ENCODE assay signal across 9 mouse cellular contexts in genomic region chr15:82346580-82347302, GRCm38 (mm10). TPM values are rescaled to one million over a fixed set of nuclear protein-coding genes. Genes with fewer than 3 reads are reported as not detected.
DNase-seq lines count a peak whose midpoint lies in the region; ATAC-seq and TF ChIP-seq lines count a peak whose summit lies in the region.
"Had no signal": no experiment of that assay in that cellular context is flagged by ENCODE, and none has a peak within 500 bp of the region (broad histone marks: within the 10 kb centered on the region; RNA-seq: fewer than 3 reads in every experiment).

No protein-coding gene starts in this region.

- H3K79me2 ChIP-seq in heart, adult 2 months (replicated peaks; ENCODE audit: control insufficient read depth, insufficient read depth, low read length), result peaks cover 7% of the 10 kb centered on the region; the same call in 1 of the 2 replicates

- peak overlapping the region; percentile 97 for H3K4me2 ChIP-seq in heart, embryonic 16.5 days (ENCODE audit: low read depth, low read length)

- DNase-seq in heart, adult 2 months, result no peak
- DNase-seq in heart, adult 8-10 months (ENCODE audit: low spot score), result no peak
- no peak for DNase-seq in midbrain, embryonic 10.5 days (ENCODE audit: low spot score)
- DNase-seq in layer of hippocampus, postnatal 36 days, result no peak
- DNase-seq in left cerebral cortex, postnatal 10 days (ENCODE audit: extremely low spot score in 1 of 2, low spot score in 2 of 2), result no peak
- DNase-seq in layer of hippocampus, postnatal 10 days (ENCODE audit: low spot score in 2 of 2), result no peak

- peak overlapping the region; percentile 100 for H3K27ac ChIP-seq in heart, adult 2 months
- peak overlapping the region; percentile 91 for H3K27ac ChIP-seq in heart, embryonic 16.5 days (ENCODE audit: low read length)
- H3K27ac ChIP-seq in midbrain, embryonic 10.5 days (replicated peaks), result peak overlapping the region; percentile 95

- intact Hi-C loops in heart, adult 2 months (cut with DNase I), result loop anchor here (5.0 kb wide), 1 partner anchor 199 kb away; the partner anchor contains the start of gene Srebf2
- intact Hi-C loops in left cerebral cortex, postnatal 10 days (cut with DNase I), result no loop called here

- no peak for ATAC-seq in heart, embryonic 16.5 days (replicated peaks; ENCODE audit: extremely low read depth, insufficient read depth, low FRiP score)

- peak overlapping the region; percentile 65 for H3K4me3 ChIP-seq in heart, adult 2 months
- H3K4me3 ChIP-seq in E14TG2a.4 (replicated peaks; ENCODE audit: low read length), result peak overlapping the region; percentile 92
- H3K4me3 ChIP-seq in heart, embryonic 16.5 days (ENCODE audit: low read length), result peak overlapping the region; percentile 86
- peak overlapping the region; percentile 80 for H3K4me3 ChIP-seq in midbrain, embryonic 10.5 days

- H3K9ac ChIP-seq in heart, adult 2 months (ENCODE audit: low read depth, low read length), result peak overlapping the region; percentile 69
- H3K9ac ChIP-seq in heart, embryonic 16.5 days (ENCODE audit: low read length), result peak overlapping the region; percentile 92

- 17% methylated on average over 14 of the region's 14 CpGs for WGBS in heart, adult 2 months
- WGBS in heart, embryonic 16.5 days, result 40% methylated on average over 14 of the region's 14 CpGs
- WGBS in midbrain, embryonic 10.5 days, result 68% methylated on average over 14 of the region's 14 CpGs

- no peaks in the 10 kb centered on the region for H3K9me3 ChIP-seq in E14TG2a.4 (ENCODE audit: low read length)
- no peaks in the 10 kb centered on the region for H3K9me3 ChIP-seq in heart, embryonic 16.5 days (replicated peaks; ENCODE audit: control insufficient read depth, low read length)
- no peaks in the 10 kb centered on the region for H3K9me3 ChIP-seq in midbrain, embryonic 10.5 days (replicated peaks)

- TF ChIP-seq POLR2A in heart, adult 2 months (IDR thresholded peaks at IDR 0.05; ENCODE audit: insufficient read depth, low read depth, low read length), result no peak

- no peak for TF ChIP-seq EP300 in heart, adult 2 months (IDR thresholded peaks at IDR 0.05; ENCODE audit: insufficient read depth, low read depth, low read length)

- peaks cover 15% of the 10 kb centered on the region for H3K4me1 ChIP-seq in heart, adult 2 months (ENCODE audit: control insufficient read depth, insufficient read depth, low read length)
- peaks cover 83% of the 10 kb centered on the region for H3K4me1 ChIP-seq in E14TG2a.4 (replicated peaks; ENCODE audit: low read depth, low read length)
- H3K4me1 ChIP-seq in heart, embryonic 16.5 days (ENCODE audit: control insufficient read depth, insufficient read depth, low read length), result peaks cover 20% of the 10 kb centered on the region
- H3K4me1 ChIP-seq in midbrain, embryonic 10.5 days, result peaks cover 28% of the 10 kb centered on the region

- peaks cover 7% of the 10 kb centered on the region; the same call in 1 of the 2 replicates for H3K36me3 ChIP-seq in heart, adult 2 months (ENCODE audit: control insufficient read depth, insufficient read depth, low read length)
- H3K36me3 ChIP-seq in E14TG2a.4 (ENCODE audit: insufficient read depth, low read length), result peaks cover 47% of the 10 kb centered on the region
- H3K36me3 ChIP-seq in heart, embryonic 16.5 days (ENCODE audit: control insufficient read depth, insufficient read depth), result peaks cover 33% of the 10 kb centered on the region
- H3K36me3 ChIP-seq in midbrain, embryonic 10.5 days, result peaks cover 40% of the 10 kb centered on the region

- peak; percentile 23; the same call in 1 of the 2 replicates for TF ChIP-seq CTCF in heart, adult 2 months (IDR thresholded peaks at IDR 0.05)
- no peak for TF ChIP-seq CTCF in E14TG2a.4 (conservative IDR thresholded peaks at IDR 0.05; ENCODE audit: low read length)

- no peaks in the 10 kb centered on the region for H3K27me3 ChIP-seq in heart, adult 2 months (ENCODE audit: control insufficient read depth, insufficient read depth, low read length)
- H3K27me3 ChIP-seq in E14TG2a.4 (ENCODE audit: insufficient read depth, low read length), result peaks cover 9% of the 10 kb centered on the region
- H3K27me3 ChIP-seq in heart, embryonic 16.5 days (ENCODE audit: control insufficient read depth, insufficient read depth, low read length), result no peaks in the 10 kb centered on the region
- peaks cover 7% of the 10 kb centered on the region; the same call in 1 of the 2 replicates for H3K27me3 ChIP-seq in midbrain, embryonic 10.5 days (ENCODE audit: low read depth, poor library complexity, severe bottlenecking)
- H3K27me3 ChIP-seq: Patski had no signal

RNA-seq across cellular contexts. Expression of gene Ndufa6, which starts 7.4 kb away (rescaled TPM):
- 100 to 1,000 TPM; 659 to 775 TPM for total RNA-seq in heart, adult 2 months (2021)
- polyA plus RNA-seq in heart, adult 2 months (2012; rRNA removed), result 609 and 726 TPM in 2 replicates
- 100 to 1,000 TPM; 658 to 797 (median 740) TPM for total RNA-seq in heart, adult 8-10 months (2022)
- 604 and 609 TPM in 2 replicates for polyA plus RNA-seq in heart, embryonic 16.5 days (2015; fragmentation: Nextera tagmentation; extraction: Ambion mirVana)
- polyA plus RNA-seq in midbrain, embryonic 10.5 days (2016; fragmentation: Nextera tagmentation; extraction: Ambion mirVana), result 258 and 270 TPM in 2 replicates
- 100 to 1,000 TPM; 203 to 209 TPM for total RNA-seq in layer of hippocampus, postnatal 36 days (2021)
- 100 to 1,000 TPM; 167 to 200 TPM for total RNA-seq in left cerebral cortex, postnatal 10 days (2021)
- 100 to 1,000 TPM; 201 to 212 TPM for total RNA-seq in layer of hippocampus, postnatal 10 days (2021)

RNA-seq across cellular contexts. Expression of gene Smdt1, which starts 8.0 kb away (rescaled TPM):
- total RNA-seq in heart, adult 2 months (2021), result 100 to 1,000 TPM; 183 to 202 TPM
- polyA plus RNA-seq in heart, adult 2 months (2012; rRNA removed), result 231 and 248 TPM in 2 replicates
- 100 to 1,000 TPM; 190 to 214 (median 204) TPM for total RNA-seq in heart, adult 8-10 months (2022)
- 340 and 355 TPM in 2 replicates for polyA plus RNA-seq in heart, embryonic 16.5 days (2015; fragmentation: Nextera tagmentation; extraction: Ambion mirVana)
- 253 and 265 TPM in 2 replicates for polyA plus RNA-seq in midbrain, embryonic 10.5 days (2016; fragmentation: Nextera tagmentation; extraction: Ambion mirVana)
- total RNA-seq in layer of hippocampus, postnatal 36 days (2021), result 100 to 1,000 TPM; 138 to 139 TPM
- total RNA-seq in left cerebral cortex, postnatal 10 days (2021), result 100 to 1,000 TPM; 130 to 139 TPM
- 100 to 1,000 TPM; 158 to 179 TPM for total RNA-seq in layer of hippocampus, postnatal 10 days (2021)

RNA-seq across cellular contexts. Expression of gene Pheta2, which starts 8.0 kb away (rescaled TPM):
- 1 to 10 TPM in 1 of 2 experiments, under 1 TPM in 1; 0.70 to 1.2 TPM for total RNA-seq in heart, adult 2 months (2021)
- 0.76 and 1.3 TPM in 2 replicates for polyA plus RNA-seq in heart, adult 2 months (2012; rRNA removed)
- under 1 TPM; 0.44 to 0.57 (median 0.48) TPM for total RNA-seq in heart, adult 8-10 months (2022)
- polyA plus RNA-seq in heart, embryonic 16.5 days (2015; fragmentation: Nextera tagmentation; extraction: Ambion mirVana), result 8.1 and 9.4 TPM in 2 replicates
- 4.2 and 5.4 TPM in 2 replicates for polyA plus RNA-seq in midbrain, embryonic 10.5 days (2016; fragmentation: Nextera tagmentation; extraction: Ambion mirVana)
- under 1 TPM; 0.27 to 0.40 TPM for total RNA-seq in layer of hippocampus, postnatal 36 days (2021)
- total RNA-seq in left cerebral cortex, postnatal 10 days (2021), result 1 to 10 TPM in 1 of 2 experiments, under 1 TPM in 1; 0.69 to 2.4 TPM
- total RNA-seq in layer of hippocampus, postnatal 10 days (2021), result 1 to 10 TPM in 1 of 2 experiments, under 1 TPM in 1; 0.80 to 1.1 TPM

RNA-seq across cellular contexts. Expression of gene Naga, which starts 8.0 kb away (rescaled TPM):
- 10 to 100 TPM; 22.6 to 27.0 TPM for total RNA-seq in heart, adult 2 months (2021)
- 48.3 and 54.3 TPM in 2 replicates for polyA plus RNA-seq in heart, adult 2 months (2012; rRNA removed)
- 10 to 100 TPM; 27.1 to 32.1 (median 29.9) TPM for total RNA-seq in heart, adult 8-10 months (2022)
- polyA plus RNA-seq in heart, embryonic 16.5 days (2015; fragmentation: Nextera tagmentation; extraction: Ambion mirVana), result 44.1 and 47.8 TPM in 2 replicates
- polyA plus RNA-seq in midbrain, embryonic 10.5 days (2016; fragmentation: Nextera tagmentation; extraction: Ambion mirVana), result 22.4 and 27.2 TPM in 2 replicates
- total RNA-seq in layer of hippocampus, postnatal 36 days (2021), result 10 to 100 TPM; 32.8 to 38.9 TPM
- total RNA-seq in left cerebral cortex, postnatal 10 days (2021), result 10 to 100 TPM; 34.5 to 41.0 TPM
- 10 to 100 TPM; 36.9 to 43.3 TPM for total RNA-seq in layer of hippocampus, postnatal 10 days (2021)

RNA-seq across cellular contexts. Expression of gene Cyp2d22, which starts 33.3 kb away (rescaled TPM):
- 10 to 100 TPM; 25.5 to 27.0 TPM for total RNA-seq in heart, adult 2 months (2021)
- 44.0 and 48.4 TPM in 2 replicates for polyA plus RNA-seq in heart, adult 2 months (2012; rRNA removed)
- total RNA-seq in heart, adult 8-10 months (2022), result 10 to 100 TPM; 19.3 to 30.9 (median 23.3) TPM
- polyA plus RNA-seq in heart, embryonic 16.5 days (2015; fragmentation: Nextera tagmentation; extraction: Ambion mirVana), result 13.6 and 15.7 TPM in 2 replicates
- polyA plus RNA-seq in midbrain, embryonic 10.5 days (2016; fragmentation: Nextera tagmentation; extraction: Ambion mirVana), result 2.8 and 4.5 TPM in 2 replicates
- 10 to 100 TPM; 40.9 to 47.4 TPM for total RNA-seq in layer of hippocampus, postnatal 36 days (2021)
- 10 to 100 TPM; 10.7 to 11.5 TPM for total RNA-seq in left cerebral cortex, postnatal 10 days (2021)
- total RNA-seq in layer of hippocampus, postnatal 10 days (2021), result 10 to 100 TPM; 18.8 to 19.5 TPM
